Mouse (Mus musculus) left cerebral cortex, adult 2 months (tissue): ENCODE data around the gene Slc17a8. TPM values are rescaled to one million over a fixed set of nuclear protein-coding genes. Genes with fewer than 3 reads are reported as not detected.
"Not testable (repeated sequence)": the region's sequence is repeated elsewhere in the genome, so short reads cannot be mapped to it uniquely, and the experiment has no call there.

Experiments used
- DNase-seq, 2 experiments: peaks; one replicate each; pipeline ENCODE4 v3.0.0; 2021 to 2022; ENCODE audit warnings: low spot score in 2 of 2, mixed read lengths in 1 of 2; ENCODE audit errors: extremely low spot score in 1 of 2
- H3K27ac ChIP-seq: fragments of 200-600 bp; 2 replicates; pipeline ENCODE4 v1.8.1; 2022
- H3K4me3 ChIP-seq: fragments of 200-600 bp; 2 replicates; pipeline ENCODE4 v1.8.1; 2022
- CTCF ChIP-seq: fragments of 200-600 bp; IDR thresholded peaks from 2 replicates; pipeline ENCODE4 v1.8.1; 2022; ENCODE audit warnings: antibody characterized with exemption, mild to moderate bottlenecking, moderate library complexity
- intact Hi-C: fragments of 180-260 bp; cut with DNase I; formaldehyde crosslinking; loops from one replicate; pipeline ENCODE4 v1.15.1; 2025
- total RNA-seq, 2 experiments: library from RNA; stranded (reverse); gene quantifications; 2 replicates each; pipeline ENCODE4 v1.2.3; 2021

The Slc17a8 gene
- total RNA-seq, 2 experiments from 2014 or later = 2.4 to 2.8 TPM

DNA sequence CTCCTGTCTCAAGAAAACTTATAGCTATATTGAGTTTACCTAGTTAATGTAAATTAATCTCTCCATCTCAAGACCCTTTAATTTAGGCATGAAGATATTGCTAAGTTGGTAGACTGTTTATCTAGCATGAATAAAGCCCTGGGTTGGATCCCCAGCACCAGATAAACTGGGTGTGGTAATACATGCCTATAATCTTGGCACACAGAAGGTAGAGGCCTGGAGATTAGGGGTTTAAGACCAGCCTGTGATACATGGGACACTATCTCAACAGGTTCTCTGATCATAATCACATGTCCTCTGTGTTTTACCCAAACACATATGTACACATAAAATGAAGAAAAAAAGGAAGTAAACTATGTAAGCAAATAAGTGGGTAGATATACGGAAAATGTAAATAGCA lies 32.3 kb downstream of the Slc17a8 start:
- intact Hi-C loops = no loop called here
- no peak for DNase-seq
- H3K27ac ChIP-seq = no peak overlapping the region
- H3K4me3 ChIP-seq = no peak overlapping the region
- no peak for TF ChIP-seq CTCF

- intact Hi-C loops = no loop called here
- Histone ChIP-seq H3K27ac (no peak overlapping the region), H3K4me3 (no peak overlapping the region)
- DNase-seq = no peak
- no peak for TF ChIP-seq CTCF
Observed at GRCm38 (mm10) chr10:89584709-89585108, 36.3 kb downstream of the Slc17a8 start.

DNA sequence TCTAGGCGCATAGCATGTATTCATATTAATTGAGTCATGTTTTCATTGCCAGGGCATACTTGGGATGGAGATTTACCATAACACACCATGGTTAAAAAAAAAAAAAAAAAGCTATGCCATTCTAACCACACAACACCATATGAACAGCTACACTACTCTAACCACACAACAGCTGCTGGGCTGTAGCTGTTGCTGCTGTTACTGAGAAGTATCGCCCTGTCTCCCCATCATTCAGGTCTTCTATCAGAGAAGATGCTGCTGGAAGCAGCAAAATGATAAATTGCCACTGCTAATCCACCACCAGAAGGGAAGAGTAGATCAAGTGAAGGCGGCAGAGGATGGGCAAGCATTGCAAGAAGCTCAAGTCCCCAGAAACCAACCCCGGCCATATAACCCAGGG lies 42.3 kb downstream of the Slc17a8 start:
- H3K4me3 ChIP-seq = no peak overlapping the region
- no peak for DNase-seq
- intact Hi-C loops = no loop called here
- H3K27ac ChIP-seq = no peak overlapping the region
- TF ChIP-seq CTCF = no peak

DNA sequence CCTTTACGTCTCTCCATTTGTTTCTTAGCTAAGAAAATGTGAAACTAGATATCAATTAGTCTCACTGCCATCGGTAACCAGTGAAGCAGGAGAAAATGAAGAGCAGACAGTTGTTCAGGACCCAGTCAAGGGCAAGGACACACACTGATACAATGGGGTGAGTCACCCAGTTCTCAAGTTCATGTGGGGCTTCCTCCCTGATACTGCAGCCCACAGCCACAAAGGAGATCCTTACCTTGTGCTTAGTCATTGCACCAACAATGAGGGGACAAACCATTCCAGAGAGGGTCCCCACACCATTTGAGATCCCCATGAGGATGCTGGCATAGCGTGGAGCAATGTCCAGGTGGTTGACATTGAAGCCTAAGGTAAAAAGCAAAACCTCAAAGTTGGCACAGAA lies 43.4 kb downstream of the Slc17a8 start:
- TF ChIP-seq CTCF = no peak
- Histone ChIP-seq H3K4me3 (no peak overlapping the region), H3K27ac (no peak overlapping the region)
- DNase-seq = no peak
- intact Hi-C loops = no loop called here

- DNase-seq = no peak
- TF ChIP-seq CTCF = no peak
- intact Hi-C loops = no loop called here
- Histone ChIP-seq H3K4me3 (no peak overlapping the region), H3K27ac (no peak overlapping the region)
Observed at GRCm38 (mm10) chr10:89573421-89573820, 47.6 kb downstream of the Slc17a8 start.

- H3K4me3 ChIP-seq = no peak overlapping the region
- TF ChIP-seq CTCF = no peak
- DNase-seq = no peak
- intact Hi-C loops = no loop called here
- no peak overlapping the region for H3K27ac ChIP-seq
Observed at GRCm38 (mm10) chr10:89572946-89573345, 48.1 kb downstream of the Slc17a8 start.

- H3K27ac ChIP-seq = no peak overlapping the region
- no peak for DNase-seq
- H3K4me3 ChIP-seq = no peak overlapping the region
- intact Hi-C loops = no loop called here
- TF ChIP-seq CTCF = no peak
Observed at GRCm38 (mm10) chr10:89567391-89567790, 53.7 kb downstream of the Slc17a8 start.

GRCm38 (mm10) chr10:89565301-89566022 lies 55.6 kb downstream of the Slc17a8 start:
- intact Hi-C loops = no loop called here
- Histone ChIP-seq H3K4me3 (no peak overlapping the region), H3K27ac (no peak overlapping the region)
- no peak for TF ChIP-seq CTCF
- no peak for DNase-seq

- Histone ChIP-seq H3K27ac (no peak overlapping the region), H3K4me3 (no peak overlapping the region)
- no peak for TF ChIP-seq CTCF
- DNase-seq = no peak
- intact Hi-C loops = no loop called here
Observed at GRCm38 (mm10) chr10:89562113-89562512, 58.9 kb downstream of the Slc17a8 start.

DNA sequence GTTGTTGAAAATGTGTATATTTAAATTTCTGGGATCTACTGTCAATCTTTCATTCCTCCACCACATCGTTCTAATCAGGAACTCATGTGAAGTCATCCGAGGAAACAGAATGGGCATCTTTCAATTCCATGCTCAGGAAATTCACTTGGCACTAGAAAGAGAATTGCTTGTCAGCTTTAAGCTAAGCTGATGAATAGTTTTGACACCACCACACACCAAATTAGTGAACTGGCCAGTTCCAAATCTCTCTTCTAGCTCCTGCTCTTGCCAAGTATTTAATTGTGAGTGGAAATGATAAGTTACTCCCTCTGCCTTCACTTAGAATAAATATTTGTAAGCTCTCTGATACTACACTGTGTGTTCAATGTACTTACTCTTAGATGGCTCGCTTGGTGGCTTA lies 61.7 kb downstream of the Slc17a8 start:
- no peak for TF ChIP-seq CTCF
- intact Hi-C loops = no loop called here

DNA sequence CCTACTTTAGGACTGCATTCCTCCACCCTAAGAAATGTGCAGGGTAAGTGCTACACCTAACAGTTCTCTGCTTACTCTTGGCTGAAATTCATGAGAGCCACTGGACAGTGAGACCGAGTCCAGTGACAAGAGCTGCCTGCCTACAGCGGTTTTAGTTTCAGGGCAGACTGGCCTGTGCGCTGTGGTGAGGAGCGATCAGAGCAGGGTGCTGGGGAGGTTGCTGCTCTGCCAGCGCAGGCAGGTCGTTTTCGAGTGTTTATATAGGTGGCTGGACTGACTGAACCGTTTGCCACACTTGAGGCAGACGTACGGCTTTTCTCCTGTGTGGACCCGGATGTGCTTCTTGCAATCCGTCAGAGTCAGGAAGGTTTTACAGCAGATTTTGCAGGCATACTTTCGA lies 66.2 kb downstream of the Slc17a8 start:
- intact Hi-C loops, H3K4me3 ChIP-seq, H3K27ac ChIP-seq, DNase-seq: not testable (repeated sequence)

More for the DNA sequence above, 61.7 kb downstream of the Slc17a8 start:
- DNase-seq = no peak
- Histone ChIP-seq H3K27ac (no peak overlapping the region), H3K4me3 (no peak overlapping the region)

DNA sequence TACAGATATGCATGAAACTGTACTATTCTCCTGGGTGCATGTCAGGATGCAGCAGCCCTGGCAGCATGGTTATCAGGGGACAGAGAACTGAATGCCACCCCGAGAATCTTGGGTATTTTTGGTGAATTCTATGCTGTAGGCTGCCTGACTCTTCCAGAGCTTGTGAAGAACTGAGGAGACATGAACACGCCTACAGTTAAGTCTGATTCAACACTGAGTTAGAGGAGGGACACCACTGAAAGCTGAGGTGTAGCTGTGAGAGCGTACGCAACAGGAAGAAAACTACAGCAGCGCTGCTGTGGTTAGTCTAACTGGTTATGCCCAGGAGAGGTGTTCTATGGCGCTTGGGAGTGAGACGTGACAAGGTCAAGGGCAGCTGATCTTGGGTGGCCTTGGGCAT lies 67.2 kb downstream of the Slc17a8 start:
- H3K4me3 ChIP-seq, DNase-seq, H3K27ac ChIP-seq, intact Hi-C loops: not testable (repeated sequence)

DNA sequence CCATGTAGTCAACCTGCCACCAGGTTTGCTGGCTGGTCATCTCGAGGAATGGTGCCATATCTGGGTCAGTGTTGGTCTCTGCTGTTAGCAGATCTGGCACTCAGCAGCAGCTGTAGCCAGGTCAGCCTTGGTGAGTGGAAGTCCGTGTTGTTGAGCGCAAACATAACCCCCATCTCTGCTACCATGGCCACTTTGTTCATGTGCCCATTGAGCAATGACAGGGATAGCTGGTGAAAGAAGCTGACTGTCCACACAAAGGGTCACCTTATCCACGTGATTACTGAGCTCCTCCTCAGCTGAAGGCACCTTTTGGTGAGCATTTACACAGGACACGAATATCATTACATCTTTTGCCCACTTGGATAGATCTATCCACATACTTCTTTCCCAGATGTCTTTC lies 68.0 kb downstream of the Slc17a8 start:
- DNase-seq = no peak
- intact Hi-C loops = no loop called here
- Histone ChIP-seq H3K27ac (no peak overlapping the region), H3K4me3 (no peak overlapping the region)
- no peak for TF ChIP-seq CTCF
